Mouse (Mus musculus) liver, postnatal 0 days (tissue): Measurements from ENCODE around the gene Zfp113.

Experiments used
- CTCF ChIP-seq: sonication (generic); IDR thresholded peaks from 2 replicates; pipeline ENCODE4 v1.5.1; 2016; ENCODE audit warnings: antibody characterized with exemption, low read depth
- EP300 ChIP-seq: IDR thresholded peaks from 2 replicates; pipeline ENCODE4 v1.6.1; 2016; ENCODE audit warnings: antibody characterized with exemption, low read depth, mild to moderate bottlenecking

- TF ChIP-seq CTCF = no peak
- TF ChIP-seq EP300 = peak; percentile 100
Observed at GRCm38 (mm10) chr5:138186950-138187638, 31.6 kb upstream of the Zfp113 start, which contains the start of the genes Taf6 and Cnpy4.
